Mouse (Mus musculus) left cerebral cortex, adult 11 months (tissue): ENCODE results near the gene Cdiptos.

Experiments used
- DNase-seq: peaks from one replicate; pipeline ENCODE4 v3.0.0; 2022; ENCODE audit warnings: low spot score

Gene Cdiptos

GRCm38 (mm10) chr7:126975950-126976866 lies at the start of gene Cdiptos:
Gene Cdiptos (minus strand): TSS chr7:126976098.
- peak; percentile 93 for DNase-seq

- peak; percentile 68 for DNase-seq
These were observed 49.1 kb upstream of the Cdiptos start for GRCm38 (mm10) chr7:127024755-127025555.

- DNase-seq: no peak
These were observed 48.2 kb upstream of the Cdiptos start for GRCm38 (mm10) chr7:127023896-127024690.

- DNase-seq: no peak
These were observed 47.4 kb upstream of the Cdiptos start for GRCm38 (mm10) chr7:127023272-127023691.

GRCm38 (mm10) chr7:127022528-127023271 lies 46.8 kb upstream of the Cdiptos start:
- no peak for DNase-seq

GRCm38 (mm10) chr7:127021563-127022527 lies 45.9 kb upstream of the Cdiptos start:
- DNase-seq: no peak

GRCm38 (mm10) chr7:127020901-127021562 lies 45.1 kb upstream of the Cdiptos start, which contains the start of the genes Gm42742 and Prrt2:
Gene Gm42742 (minus strand): TSS chr7:127021097.
Gene Prrt2 (minus strand): TSS chr7:127021211.
- no peak for DNase-seq

GRCm38 (mm10) chr7:127020491-127020890 lies 44.6 kb upstream of the Cdiptos start:
- no peak for DNase-seq

GRCm38 (mm10) chr7:127020031-127020430 lies 44.1 kb upstream of the Cdiptos start:
- no peak for DNase-seq

GRCm38 (mm10) chr7:127019306-127019960 lies 43.5 kb upstream of the Cdiptos start:
- DNase-seq: no peak

- no peak for DNase-seq
These were observed 42.8 kb upstream of the Cdiptos start for GRCm38 (mm10) chr7:127018416-127019305.

- no peak for DNase-seq
These were observed 42.0 kb upstream of the Cdiptos start for GRCm38 (mm10) chr7:127017950-127018345.

- peak; percentile 96 for DNase-seq
These were observed 41.4 kb upstream of the Cdiptos start, which contains the start of gene Pagr1a for GRCm38 (mm10) chr7:127016971-127017949. Gene Pagr1a (minus strand): TSS chr7:127017352.

GRCm38 (mm10) chr7:127016486-127016938 lies 40.6 kb upstream of the Cdiptos start:
- no peak for DNase-seq

- no peak for DNase-seq
These were observed 40.4 kb upstream of the Cdiptos start, which contains the start of gene Pagr1b for GRCm38 (mm10) chr7:127016481-127016485. Gene Pagr1b (minus strand): TSS chr7:127016484.

GRCm38 (mm10) chr7:127016081-127016480 lies 40.2 kb upstream of the Cdiptos start:
- DNase-seq: no peak

GRCm38 (mm10) chr7:127014993-127015392 lies 39.1 kb upstream of the Cdiptos start:
- DNase-seq: no peak
